Comparison of ENCODE assay signal across 8 mouse cellular contexts in the genomic region with DNA sequence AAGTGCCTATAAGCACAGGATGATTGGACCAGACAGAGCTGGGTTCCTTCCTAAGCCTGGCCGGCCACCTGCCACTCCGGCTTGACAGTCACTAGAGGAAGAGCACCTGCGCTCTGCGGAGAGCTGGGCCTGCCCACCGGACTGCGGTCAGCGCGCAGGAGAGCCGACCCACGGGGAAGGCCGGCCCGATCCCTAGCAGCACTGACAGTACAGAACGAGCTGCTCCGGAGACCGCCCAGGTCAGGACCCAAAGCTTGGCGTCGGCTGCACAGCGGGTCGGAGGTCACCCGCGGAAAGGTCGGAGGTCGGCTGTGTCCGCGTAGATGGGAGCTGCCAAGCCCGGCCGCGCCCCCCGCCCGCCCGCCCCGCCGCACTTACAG. TPM values are rescaled to one million over a fixed set of nuclear protein-coding genes. Genes with fewer than 3 reads are reported as not detected.
DNase-seq lines count a peak whose midpoint lies in the region; ATAC-seq and TF ChIP-seq lines count a peak whose summit lies in the region.

No protein-coding gene starts in this region.

- H3K9ac ChIP-seq in kidney, embryonic 14.5 days (ENCODE audit: low read depth, low read length): peak overlapping the region; percentile 90
- peak overlapping the region; percentile 74 for H3K9ac ChIP-seq in lung, postnatal 0 days (replicated peaks; ENCODE audit: low read depth)

- peak overlapping the region; percentile 89 for H3K27ac ChIP-seq in heart, embryonic 10.5 days
- H3K27ac ChIP-seq in kidney, embryonic 14.5 days (ENCODE audit: low read depth, low read length): no peak overlapping the region
- peak overlapping the region; percentile 72 for H3K27ac ChIP-seq in lung, postnatal 0 days (ENCODE audit: low read length)

- DNase-seq in A20 (ENCODE audit: low read depth, low spot score) (peak; percentile 47), MN1 (ENCODE audit: low spot score) (peak; percentile 61)
- peak; percentile 79 for DNase-seq in heart, embryonic 10.5 days (ENCODE audit: low spot score)
- DNase-seq in lung, postnatal 0 days (ENCODE audit: low spot score): peak; percentile 52
- DNase-seq in ovary, postnatal 14 days (ENCODE audit: low spot score): peak; percentile 17
- DNase-seq in frontal cortex, postnatal 36 days (ENCODE audit: low spot score in 2 of 2): no peak

- no peak for TF ChIP-seq EP300 in lung, postnatal 0 days (IDR thresholded peaks at IDR 0.05)

- no peak for TF ChIP-seq CTCF in lung, postnatal 0 days (IDR thresholded peaks at IDR 0.05)

- H3K4me2 ChIP-seq in kidney, embryonic 14.5 days (replicated peaks; ENCODE audit: low read depth, low read length): peak overlapping the region; percentile 96
- peak overlapping the region; percentile 91 for H3K4me2 ChIP-seq in lung, postnatal 0 days (replicated peaks; ENCODE audit: low read depth, low read length)

- no peaks in the 10 kb centered on the region for H3K27me3 ChIP-seq in heart, embryonic 10.5 days (ENCODE audit: insufficient read depth, poor library complexity, severe bottlenecking)
- H3K27me3 ChIP-seq in kidney, embryonic 14.5 days (ENCODE audit: control insufficient read depth, insufficient read depth, low read length): no peaks in the 10 kb centered on the region
- no peaks in the 10 kb centered on the region for H3K27me3 ChIP-seq in lung, postnatal 0 days (replicated peaks; ENCODE audit: insufficient read depth, low read length)

- H3K4me1 ChIP-seq in heart, embryonic 10.5 days: peaks cover 23% of the 10 kb centered on the region
- H3K4me1 ChIP-seq in kidney, embryonic 14.5 days (ENCODE audit: control insufficient read depth, insufficient read depth, low read length): peaks cover 12% of the 10 kb centered on the region; the same call in 1 of the 2 replicates
- H3K4me1 ChIP-seq in lung, postnatal 0 days (ENCODE audit: insufficient read depth, low read depth, low read length): peaks cover 12% of the 10 kb centered on the region

- WGBS in heart, embryonic 10.5 days: under 1% methylated on average over 33 of the region's 33 CpGs
- WGBS in kidney, embryonic 14.5 days: 1% methylated on average over 24 of the region's 33 CpGs
- WGBS in lung, postnatal 0 days: 0% methylated on average over 20 of the region's 33 CpGs

- no peaks in the 10 kb centered on the region for H3K9me3 ChIP-seq in heart, embryonic 10.5 days
- H3K9me3 ChIP-seq in kidney, embryonic 14.5 days (ENCODE audit: control insufficient read depth, low read length): no peaks in the 10 kb centered on the region
- no peaks in the 10 kb centered on the region for H3K9me3 ChIP-seq in lung, postnatal 0 days (ENCODE audit: low read length)

- peak overlapping the region; percentile 96 for H3K4me3 ChIP-seq in heart, embryonic 10.5 days
- H3K4me3 ChIP-seq in kidney, embryonic 14.5 days (ENCODE audit: low read length): peak overlapping the region; percentile 92
- H3K4me3 ChIP-seq in lung, postnatal 0 days (ENCODE audit: low read depth, low read length): peak overlapping the region; percentile 74

- peaks cover 6% of the 10 kb centered on the region; the same call in 1 of the 2 replicates for H3K36me3 ChIP-seq in heart, embryonic 10.5 days
- no peaks in the 10 kb centered on the region for H3K36me3 ChIP-seq in kidney, embryonic 14.5 days (ENCODE audit: control insufficient read depth, insufficient read depth, low read length)
- no peaks in the 10 kb centered on the region for H3K36me3 ChIP-seq in lung, postnatal 0 days (ENCODE audit: insufficient read depth, low read length)

- ATAC-seq in common myeloid progenitor, adult 5-6 weeks (replicated peaks; ENCODE audit: low read depth, poor library complexity, severe bottlenecking): peak; percentile 17; the same call in 1 of the 2 replicates
- peak; percentile 72 for ATAC-seq in kidney, embryonic 14.5 days (ENCODE audit: low FRiP score, low TSS enrichment)
- peak; percentile 59 for ATAC-seq in lung, postnatal 0 days

RNA-seq across cellular contexts. Expression of a gene that starts 0.4 kb away (rescaled TPM):
- 27.8 and 29.0 TPM in 2 replicates for total RNA-seq in common myeloid progenitor, adult 5-6 weeks (2017)
- 11.1 and 13.5 TPM in 2 replicates for polyA plus RNA-seq in heart, embryonic 10.5 days (2016; fragmentation: Nextera tagmentation; extraction: Ambion mirVana)
- polyA plus RNA-seq in kidney, embryonic 14.5 days (2014; fragmentation: Nextera tagmentation; extraction: Ambion mirVana): 16.3 and 22.2 TPM in 2 replicates
- 19.2 and 19.9 TPM in 2 replicates for polyA plus RNA-seq in lung, postnatal 0 days (2015; fragmentation: Nextera tagmentation; extraction: Ambion mirVana)

RNA-seq across cellular contexts. Expression of a gene that starts 59.1 kb away (rescaled TPM):
- total RNA-seq in common myeloid progenitor, adult 5-6 weeks (2017): 29.2 and 32.2 TPM in 2 replicates
- polyA plus RNA-seq in heart, embryonic 10.5 days (2016; fragmentation: Nextera tagmentation; extraction: Ambion mirVana): 18.0 and 23.1 TPM in 2 replicates
- 10.4 and 19.9 TPM in 2 replicates for polyA plus RNA-seq in kidney, embryonic 14.5 days (2014; fragmentation: Nextera tagmentation; extraction: Ambion mirVana)
- 5.8 and 6.4 TPM in 2 replicates for polyA plus RNA-seq in lung, postnatal 0 days (2015; fragmentation: Nextera tagmentation; extraction: Ambion mirVana)

Comparison
In these comparisons a context has a peak if more than half of its experiments do, and no peak if none do; other contexts are left out.
1. DNase-seq: peak in A20 (single experiment), MN1 (single experiment), heart, embryonic 10.5 days (single experiment), lung, postnatal 0 days (single experiment) and ovary, postnatal 14 days (single experiment); none in frontal cortex, postnatal 36 days (0 of 2).
2. ATAC-seq: peak in every context shown above with its lines; median percentile 72 in kidney, embryonic 14.5 days; 59 in lung, postnatal 0 days; 17 in common myeloid progenitor, adult 5-6 weeks.
3. Peak in every context shown above with its lines, with median percentiles within 50 percentile points of each other: H3K4me3 ChIP-seq.